Mouse (Mus musculus) myocyte (in vitro differentiated cells): ENCODE results near the gene Tmem252. TPM values are rescaled to one million over a fixed set of nuclear protein-coding genes. Genes with fewer than 3 reads are reported as not detected.

Experiments
- H3K27me3 ChIP-seq: one replicate; pipeline ENCODE4 v1.6.1; 2011; ENCODE audit not compliant: control insufficient read depth, insufficient read depth, insufficient read length
- H3K36me3 ChIP-seq: one replicate; pipeline ENCODE4 v1.6.1; 2011; ENCODE audit not compliant: control insufficient read depth, insufficient read depth
- H3K4me2 ChIP-seq: one replicate; pipeline ENCODE4 v1.6.1; 2011; ENCODE audit warnings: low read depth, control low read depth
- H3K4me3 ChIP-seq: one replicate; pipeline ENCODE4 v1.5.1; 2011; ENCODE audit warnings: mild to moderate bottlenecking, control low read depth, moderate library complexity
- H3K79me2 ChIP-seq: one replicate; pipeline ENCODE4 v1.6.1; 2011; ENCODE audit not compliant: control insufficient read depth, insufficient read depth
- H3ac ChIP-seq: one replicate; pipeline ENCODE4 v1.6.1; 2011; ENCODE audit not compliant: control insufficient read depth, insufficient read length
- CEBPB ChIP-seq: IDR thresholded peaks from 2 replicates; pipeline ENCODE4 v1.6.1; 2011; ENCODE audit warnings: mild to moderate bottlenecking, moderate library complexity; ENCODE audit not compliant: poor library complexity, insufficient read depth, severe bottlenecking
- E2F4 ChIP-seq: IDR thresholded peaks from one replicate; pipeline ENCODE4 v1.6.1; 2011; ENCODE audit warnings: mild to moderate bottlenecking, control low read depth, moderate library complexity; ENCODE audit not compliant: insufficient read depth
- MAX ChIP-seq: IDR thresholded peaks from one replicate; pipeline ENCODE4 v1.6.1; 2011; ENCODE audit warnings: low read depth, mild to moderate bottlenecking, control low read depth
- MYOD1 ChIP-seq, 3 experiments: IDR thresholded peaks; one replicate each; pipeline ENCODE4 v1.6.1; 2011; ENCODE audit warnings: control low read depth in 2 of 3, low read depth in 2 of 3, mild to moderate bottlenecking in 2 of 3, moderate library complexity in 1 of 3; ENCODE audit not compliant: insufficient read length in 2 of 3, control insufficient read depth in 1 of 3
- MYOG ChIP-seq, 3 experiments: IDR thresholded peaks; one replicate each; pipeline ENCODE4 v1.6.1; 2011; ENCODE audit warnings: control low read depth in 2 of 3, low read depth in 2 of 3, mild to moderate bottlenecking in 2 of 3; ENCODE audit not compliant: insufficient read length in 2 of 3, control insufficient read depth in 1 of 3, insufficient read depth in 1 of 3
- POLR2A ChIP-seq: IDR thresholded peaks from one replicate; pipeline ENCODE4 v1.6.1; 2011; ENCODE audit warnings: low read depth, mild to moderate bottlenecking, control low read depth, moderate library complexity; ENCODE audit not compliant: insufficient read length
- POLR2AphosphoS2 ChIP-seq: IDR thresholded peaks from one replicate; pipeline ENCODE4 v1.6.1; 2011; ENCODE audit warnings: low read depth, control low read depth; ENCODE audit not compliant: insufficient read length
- REST ChIP-seq: IDR thresholded peaks from one replicate; pipeline ENCODE4 v1.6.1; 2011; ENCODE audit warnings: mild to moderate bottlenecking, control low read depth, moderate library complexity; ENCODE audit not compliant: insufficient read depth, insufficient read length
- SRF ChIP-seq: IDR thresholded peaks from one replicate; pipeline ENCODE4 v1.6.1; 2011; ENCODE audit warnings: low read depth; ENCODE audit not compliant: control insufficient read depth, insufficient read length
- TCF12 ChIP-seq: IDR thresholded peaks from one replicate; pipeline ENCODE4 v1.6.1; 2011; ENCODE audit warnings: mild to moderate bottlenecking, control low read depth; ENCODE audit not compliant: poor library complexity, insufficient read depth, severe bottlenecking
- TCF3 ChIP-seq: IDR thresholded peaks from one replicate; pipeline ENCODE4 v1.6.1; 2011; ENCODE audit warnings: low read depth, control low read depth; ENCODE audit not compliant: insufficient read length
- USF1 ChIP-seq: IDR thresholded peaks from one replicate; pipeline ENCODE4 v1.6.1; 2011; ENCODE audit warnings: low read depth, mild to moderate bottlenecking, control low read depth, moderate library complexity
- polyA plus RNA-seq: library from polyadenylated mRNA; unstranded; fragments of >200 nt; fragmentation: generic; extraction: Trizol; gene quantifications from one replicate; pipeline ENCODE4 v1.2.1, GENCODE M21; 2012; ENCODE audit warnings: missing spikeins

The Tmem252 gene
- polyA plus RNA-seq: 2.7 TPM

GRCm38 (mm10) chr19:24673762-24674161 lies at the start of gene Tmem252:
TSS of gene Tmem252 (plus strand) at chr19:24674008.
- Histone ChIP-seq H3K79me2 (no peaks in the 10 kb centered on the region), H3K36me3 (no peaks in the 10 kb centered on the region), H3K4me3 (no peak within 1 kb of the TSS), H3ac (no peak within 1 kb of the TSS), H3K4me2 (no peak within 1 kb of the TSS), H3K27me3 (no peaks in the 10 kb centered on the region)
- TF ChIP-seq SRF (no peak), USF1 (no peak), REST (no peak), MAX (no peak), TCF3 (no peak), POLR2AphosphoS2 (no peak), CEBPB (no peak), POLR2A (no peak), MYOG (IDR thresholded peaks at IDR 0.05; ENCODE audit: control insufficient read depth in 1 of 3, insufficient read depth in 1 of 3, insufficient read length in 2 of 3, low read depth in 2 of 3) (no peak), E2F4 (no peak), TCF12 (no peak), MYOD1 (IDR thresholded peaks at IDR 0.05; ENCODE audit: control insufficient read depth in 1 of 3, insufficient read length in 2 of 3, low read depth in 2 of 3) (no peak)

GRCm38 (mm10) chr19:24628049-24628448 lies 45.8 kb upstream of the Tmem252 start:
- Histone ChIP-seq H3K36me3 (no peaks in the 10 kb centered on the region), H3K4me3 (no peak overlapping the region), H3K27me3 (no peaks in the 10 kb centered on the region), H3K4me2 (no peak overlapping the region), H3ac (no peak overlapping the region), H3K79me2 (no peaks in the 10 kb centered on the region)
- no peak for TF ChIP-seq MYOD1 (IDR thresholded peaks at IDR 0.05; ENCODE audit: control insufficient read depth in 1 of 3, insufficient read length in 2 of 3, low read depth in 2 of 3)
- TF ChIP-seq SRF: no peak
- TF ChIP-seq TCF12: no peak

- TF ChIP-seq POLR2AphosphoS2 (no peak), MYOD1 (IDR thresholded peaks at IDR 0.05; ENCODE audit: control insufficient read depth in 1 of 3, insufficient read length in 2 of 3, low read depth in 2 of 3) (no peak), TCF3 (no peak), CEBPB (no peak), SRF (no peak), TCF12 (no peak), USF1 (no peak), REST (no peak), POLR2A (no peak), MYOG (IDR thresholded peaks at IDR 0.05; ENCODE audit: control insufficient read depth in 1 of 3, insufficient read depth in 1 of 3, insufficient read length in 2 of 3, low read depth in 2 of 3) (no peak), MAX (no peak), E2F4 (no peak)
Measured at GRCm38 (mm10) chr19:24633008-24633407, 40.8 kb upstream of the Tmem252 start.

GRCm38 (mm10) chr19:24634602-24635001 lies 39.2 kb upstream of the Tmem252 start:
- Histone ChIP-seq H3K79me2 (no peaks in the 10 kb centered on the region), H3K27me3 (no peaks in the 10 kb centered on the region), H3K4me3 (no peak overlapping the region), H3K4me2 (no peak overlapping the region), H3ac (no peak overlapping the region), H3K36me3 (no peaks in the 10 kb centered on the region)
- no peak for TF ChIP-seq REST
- TF ChIP-seq POLR2A: no peak
- no peak for TF ChIP-seq TCF3
- no peak for TF ChIP-seq MYOG (IDR thresholded peaks at IDR 0.05; ENCODE audit: control insufficient read depth in 1 of 3, insufficient read depth in 1 of 3, insufficient read length in 2 of 3, low read depth in 2 of 3)
- TF ChIP-seq E2F4: no peak
- no peak for TF ChIP-seq CEBPB
- TF ChIP-seq MAX: no peak
- no peak for TF ChIP-seq TCF12
- no peak for TF ChIP-seq MYOD1 (IDR thresholded peaks at IDR 0.05; ENCODE audit: control insufficient read depth in 1 of 3, insufficient read length in 2 of 3, low read depth in 2 of 3)
- no peak for TF ChIP-seq USF1
- no peak for TF ChIP-seq POLR2AphosphoS2
- no peak for TF ChIP-seq SRF

More at GRCm38 (mm10) chr19:24633008-24633407, 40.8 kb upstream of the Tmem252 start:
- Histone ChIP-seq H3K4me3 (no peak overlapping the region), H3K36me3 (no peaks in the 10 kb centered on the region), H3K27me3 (no peaks in the 10 kb centered on the region), H3ac (no peak overlapping the region), H3K4me2 (no peak overlapping the region), H3K79me2 (no peaks in the 10 kb centered on the region)

- no peak overlapping the region for H3K4me2 ChIP-seq
- H3K79me2 ChIP-seq: no peaks in the 10 kb centered on the region
- H3K4me3 ChIP-seq: no peak overlapping the region
- no peaks in the 10 kb centered on the region for H3K27me3 ChIP-seq
- TF ChIP-seq E2F4 (no peak), MYOG (IDR thresholded peaks at IDR 0.05; ENCODE audit: control insufficient read depth in 1 of 3, insufficient read depth in 1 of 3, insufficient read length in 2 of 3, low read depth in 2 of 3) (no peak), SRF (no peak), MAX (no peak), TCF12 (no peak), REST (no peak), POLR2AphosphoS2 (no peak), MYOD1 (IDR thresholded peaks at IDR 0.05; ENCODE audit: control insufficient read depth in 1 of 3, insufficient read length in 2 of 3, low read depth in 2 of 3) (no peak), USF1 (no peak), POLR2A (no peak), TCF3 (no peak), CEBPB (no peak)
- no peak overlapping the region for H3ac ChIP-seq
- H3K36me3 ChIP-seq: no peaks in the 10 kb centered on the region
Measured at GRCm38 (mm10) chr19:24636616-24637015, 37.2 kb upstream of the Tmem252 start.

GRCm38 (mm10) chr19:24637988-24638387 lies 35.8 kb upstream of the Tmem252 start:
- no peaks in the 10 kb centered on the region for H3K79me2 ChIP-seq
- H3K36me3 ChIP-seq: no peaks in the 10 kb centered on the region
- TF ChIP-seq TCF12: peak; percentile 67
- TF ChIP-seq SRF: no peak
- peak in 1 of 3 experiments; percentile 65 for TF ChIP-seq MYOG (IDR thresholded peaks at IDR 0.05; ENCODE audit: control insufficient read depth in 1 of 3, insufficient read depth in 1 of 3, insufficient read length in 2 of 3, low read depth in 2 of 3)
- TF ChIP-seq MYOD1 (IDR thresholded peaks at IDR 0.05; ENCODE audit: control insufficient read depth in 1 of 3, insufficient read length in 2 of 3, low read depth in 2 of 3): peak in 2 of 3 experiments; percentile 21 to 45
- no peak for TF ChIP-seq TCF3
- no peak for TF ChIP-seq POLR2AphosphoS2
- TF ChIP-seq CEBPB: no peak
- no peak for TF ChIP-seq REST

More at GRCm38 (mm10) chr19:24637988-24638387, 35.8 kb upstream of the Tmem252 start:
- Histone ChIP-seq H3K4me2 (no peak overlapping the region), H3K4me3 (no peak overlapping the region), H3ac (no peak overlapping the region), H3K27me3 (no peaks in the 10 kb centered on the region)
